Mouse (Mus musculus): ENCODE results near the gene Cdkl4. TPM values are rescaled to one million over a fixed set of nuclear protein-coding genes. Genes with fewer than 3 reads are reported as not detected.

Gene Cdkl4
- total and polyA plus RNA-seq, 3 experiments, result 0.42 to 0.71 TPM; not detected in 1

Other genes with a start within 250 kb of the Cdkl4 start
- not detected in 2 replicates for gene Gm10190, start 204.3 kb downstream of the Cdkl4 start, total RNA-seq (2012; rRNA removed)
- gene Gm10190, start 204.3 kb downstream of the Cdkl4 start, polyA plus RNA-seq (2012; ENCODE audit: insufficient read depth in 1 of 2, insufficient read length in 2 of 2, low read depth in 1 of 2, low replicate concordance in 2 of 2, missing spikeins in 1 of 2), result not detected
- gene Sos1, start 97.4 kb downstream of the Cdkl4 start, total RNA-seq (2012; rRNA removed), result 4.6 and 6.7 TPM in 2 replicates
- gene Sos1, start 97.4 kb downstream of the Cdkl4 start, polyA plus RNA-seq (2012; ENCODE audit: insufficient read depth in 1 of 2, insufficient read length in 2 of 2, low read depth in 1 of 2, low replicate concordance in 2 of 2, missing spikeins in 1 of 2), result 10 to 100 TPM; 12.1 to 20.3 TPM
- 3.1 and 3.2 TPM in 2 replicates for gene Map4k3, start 150.7 kb upstream of the Cdkl4 start, total RNA-seq (2012; rRNA removed)
- gene Map4k3, start 150.7 kb upstream of the Cdkl4 start, polyA plus RNA-seq (2012; ENCODE audit: insufficient read depth in 1 of 2, insufficient read length in 2 of 2, low read depth in 1 of 2, low replicate concordance in 2 of 2, missing spikeins in 1 of 2), result 1 to 10 TPM in 1 of 2 experiments, not detected in 1; 4.1 TPM